Mouse (Mus musculus) cerebellum, adult 2 months (tissue): ENCODE data around the gene Prr7.

Experiments used
- CTCF ChIP-seq: fragments of 200-500 bp; IDR thresholded peaks from 2 replicates; pipeline ENCODE4 v1.5.1; 2011; ENCODE audit warnings: low read depth, mild to moderate bottlenecking, control low read depth, low read length, moderate library complexity, borderline replicate concordance; ENCODE audit not compliant: insufficient read depth
- POLR2A ChIP-seq: fragments of 200-500 bp; IDR thresholded peaks from 2 replicates; pipeline ENCODE4 v1.6.1; 2011; ENCODE audit warnings: low read length, control low read depth, borderline replicate concordance; ENCODE audit not compliant: insufficient read depth

DNA sequence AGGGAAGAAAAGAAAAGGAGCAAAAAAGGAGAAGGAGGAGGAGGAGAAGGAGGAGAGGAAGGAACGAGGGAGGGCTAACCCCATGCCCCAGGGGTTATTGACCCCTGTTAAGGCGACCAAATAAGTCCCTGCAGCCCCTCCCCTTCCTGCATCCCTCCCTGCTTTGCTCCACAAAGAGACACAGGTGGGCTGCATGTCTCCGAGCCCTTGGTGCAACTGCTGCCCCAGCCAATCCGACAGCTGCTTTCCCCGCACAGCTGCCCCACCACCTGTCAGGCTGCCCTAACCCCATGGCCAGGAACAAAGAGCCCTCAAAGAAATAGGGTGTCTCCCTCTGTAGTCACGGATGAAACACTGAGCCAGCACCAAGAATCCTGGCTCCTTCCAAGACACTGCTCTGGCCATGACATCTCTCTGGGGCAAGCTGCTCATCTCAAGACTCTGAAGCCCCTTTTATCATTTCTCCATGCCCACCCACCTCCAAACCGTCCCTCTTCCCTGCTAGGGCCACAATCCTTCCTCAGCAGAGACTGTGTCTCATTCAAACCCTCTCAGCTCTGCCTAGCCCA lies 20.5 kb downstream of the Prr7 start:
- TF ChIP-seq CTCF, result no peak
- no peak for TF ChIP-seq POLR2A
